Mouse (Mus musculus) cerebellum, adult 2 months (tissue): Measurements from ENCODE around the gene Spns3.

Experiments used
- CTCF ChIP-seq: fragments of 200-500 bp; IDR thresholded peaks from 2 replicates; pipeline ENCODE4 v1.5.1; 2011; ENCODE audit warnings: low read depth, mild to moderate bottlenecking, control low read depth, low read length, moderate library complexity, borderline replicate concordance; ENCODE audit not compliant: insufficient read depth
- POLR2A ChIP-seq: fragments of 200-500 bp; IDR thresholded peaks from 2 replicates; pipeline ENCODE4 v1.6.1; 2011; ENCODE audit warnings: low read length, control low read depth, borderline replicate concordance; ENCODE audit not compliant: insufficient read depth

- TF ChIP-seq CTCF: no peak
- TF ChIP-seq POLR2A: no peak
Measured at GRCm38 (mm10) chr11:72447475-72447874, 102.8 kb downstream of the Spns3 start.
